Mouse (Mus musculus): ENCODE results near the gene Il10rb. TPM values are rescaled to one million over a fixed set of nuclear protein-coding genes. Genes with fewer than 3 reads are reported as not detected.

Il10rb gene
- polyA plus RNA-seq, 1 experiment from 2014 or later: 52.3 TPM

DNA sequence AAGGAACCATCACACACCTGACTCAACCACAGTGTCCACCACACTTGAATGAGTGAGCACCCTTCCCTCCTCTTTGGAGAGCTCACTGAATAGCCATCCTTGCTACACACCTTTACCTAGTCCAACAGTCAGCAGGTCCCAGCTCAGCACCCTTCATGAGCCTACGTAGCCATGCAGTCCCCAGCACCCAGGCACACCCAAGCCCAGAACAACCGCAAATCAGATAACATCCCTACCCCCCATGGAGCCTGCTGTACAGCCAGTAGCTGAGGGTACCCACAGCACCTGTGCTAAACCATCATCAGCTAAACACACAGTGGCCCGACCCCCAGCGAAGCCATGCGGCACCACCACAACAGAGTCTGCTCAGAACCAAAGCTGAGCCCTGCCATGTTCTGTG lies 42.1 kb downstream of the Il10rb start:
- H3K9ac ChIP-seq (ENCODE audit: low read length): no peak overlapping the region
- no peak overlapping the region for H3K4me3 ChIP-seq (replicated peaks; ENCODE audit: low read length)
- H3K4me2 ChIP-seq (ENCODE audit: low read depth, low read length): no peak overlapping the region
- no peaks in the 10 kb centered on the region for H3K27me3 ChIP-seq (ENCODE audit: control insufficient read depth, insufficient read depth, low read length)
- H3K9me3 ChIP-seq (replicated peaks; ENCODE audit: control insufficient read depth, low read length): no peaks in the 10 kb centered on the region
- peaks cover 16% of the 10 kb centered on the region for H3K4me1 ChIP-seq (ENCODE audit: control insufficient read depth, insufficient read depth, low read length)
- 84% methylated on average over 5 of the region's 5 CpGs for WGBS
- H3K27ac ChIP-seq (ENCODE audit: low read length): no peak overlapping the region
- no peaks in the 10 kb centered on the region for H3K36me3 ChIP-seq (ENCODE audit: control insufficient read depth, insufficient read depth, low read length)
- no peak for ATAC-seq (ENCODE audit: insufficient read depth, low FRiP score)

- H3K27ac ChIP-seq (ENCODE audit: low read length): no peak overlapping the region
- H3K27me3 ChIP-seq (ENCODE audit: control insufficient read depth, insufficient read depth, low read length): no peaks in the 10 kb centered on the region
- H3K4me2 ChIP-seq (ENCODE audit: low read depth, low read length): no peak overlapping the region
- H3K9ac ChIP-seq (ENCODE audit: low read length): no peak overlapping the region
- H3K4me3 ChIP-seq (replicated peaks; ENCODE audit: low read length): no peak overlapping the region
- peaks cover 16% of the 10 kb centered on the region for H3K4me1 ChIP-seq (ENCODE audit: control insufficient read depth, insufficient read depth, low read length)
- no peak for ATAC-seq (ENCODE audit: insufficient read depth, low FRiP score)
- 79% methylated on average over 7 of the region's 7 CpGs for WGBS
- H3K36me3 ChIP-seq (ENCODE audit: control insufficient read depth, insufficient read depth, low read length): no peaks in the 10 kb centered on the region
- H3K9me3 ChIP-seq (replicated peaks; ENCODE audit: control insufficient read depth, low read length): no peaks in the 10 kb centered on the region
Measured at GRCm38 (mm10) chr16:91448895-91449294, 42.9 kb downstream of the Il10rb start.

DNA sequence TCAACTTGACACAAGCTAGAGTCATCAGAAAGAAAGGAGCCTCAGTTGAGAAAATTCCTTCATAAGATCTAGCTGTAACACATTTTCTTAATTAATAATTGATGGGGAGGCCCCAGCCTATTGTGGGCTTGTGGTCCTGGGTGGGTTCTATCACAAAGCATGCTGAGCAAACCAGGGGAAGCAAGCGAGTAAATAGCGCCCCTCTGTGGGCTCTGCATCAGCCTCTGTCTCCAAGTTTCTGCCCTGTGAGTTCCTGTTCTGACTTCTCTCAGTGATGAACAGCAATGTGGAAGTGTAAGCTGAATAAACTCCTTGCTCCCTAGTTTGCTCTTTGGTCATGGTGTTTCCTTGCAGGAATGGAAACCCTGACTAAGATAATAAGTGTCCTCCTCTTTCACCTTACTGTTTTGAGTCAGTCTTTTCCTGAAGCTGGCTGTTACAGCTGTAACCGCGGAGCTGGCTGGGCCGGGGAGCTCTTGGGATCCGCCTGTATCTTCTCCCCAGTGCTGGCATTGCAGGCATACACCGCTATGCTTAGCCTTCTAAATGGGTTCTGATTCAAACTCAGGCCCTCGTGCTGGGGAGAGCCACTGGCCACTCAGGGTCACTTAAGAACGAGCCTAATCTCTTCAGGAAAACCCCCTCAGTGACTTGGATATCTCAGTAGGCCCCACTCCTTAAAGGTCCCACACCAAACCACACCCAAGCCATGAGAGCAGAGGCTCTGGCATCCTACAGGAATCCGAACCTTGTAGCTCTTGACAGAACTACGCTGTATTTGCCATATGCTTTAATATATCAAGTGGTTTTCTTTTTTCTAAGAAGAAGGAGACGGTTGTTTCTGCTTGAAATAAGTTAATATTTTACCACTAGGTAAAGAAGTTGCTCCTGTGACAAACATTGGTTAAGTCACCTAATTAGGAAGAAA lies 44.4 kb downstream of the Il10rb start:
- ATAC-seq (ENCODE audit: insufficient read depth, low FRiP score): no peak
- 72% methylated on average over 12 of the region's 12 CpGs for WGBS
- Histone ChIP-seq H3K36me3 (ENCODE audit: control insufficient read depth, insufficient read depth, low read length) (no peaks in the 10 kb centered on the region), H3K27ac (ENCODE audit: low read length) (no peak overlapping the region), H3K27me3 (ENCODE audit: control insufficient read depth, insufficient read depth, low read length) (no peaks in the 10 kb centered on the region), H3K4me3 (replicated peaks; ENCODE audit: low read length) (no peak overlapping the region), H3K9ac (ENCODE audit: low read length) (no peak overlapping the region), H3K9me3 (replicated peaks; ENCODE audit: control insufficient read depth, low read length) (no peaks in the 10 kb centered on the region), H3K4me2 (ENCODE audit: low read depth, low read length) (no peak overlapping the region), H3K4me1 (ENCODE audit: control insufficient read depth, insufficient read depth, low read length) (peaks cover 16% of the 10 kb centered on the region)

GRCm38 (mm10) chr16:91451949-91452348 lies 46.0 kb downstream of the Il10rb start:
- Histone ChIP-seq H3K4me1 (ENCODE audit: control insufficient read depth, insufficient read depth, low read length) (peaks cover 16% of the 10 kb centered on the region), H3K4me2 (ENCODE audit: low read depth, low read length) (no peak overlapping the region), H3K27me3 (ENCODE audit: control insufficient read depth, insufficient read depth, low read length) (no peaks in the 10 kb centered on the region), H3K27ac (ENCODE audit: low read length) (peak overlapping the region; percentile 62), H3K9me3 (replicated peaks; ENCODE audit: control insufficient read depth, low read length) (no peaks in the 10 kb centered on the region), H3K36me3 (ENCODE audit: control insufficient read depth, insufficient read depth, low read length) (no peaks in the 10 kb centered on the region), H3K9ac (ENCODE audit: low read length) (0 out of 2 replicates have a peak overlapping the region, but pooled peaks have one; percentile 11), H3K4me3 (replicated peaks; ENCODE audit: low read length) (no peak overlapping the region)
- 70% methylated on average over 2 of the region's 2 CpGs for WGBS
- no peak for ATAC-seq (ENCODE audit: insufficient read depth, low FRiP score)

DNA sequence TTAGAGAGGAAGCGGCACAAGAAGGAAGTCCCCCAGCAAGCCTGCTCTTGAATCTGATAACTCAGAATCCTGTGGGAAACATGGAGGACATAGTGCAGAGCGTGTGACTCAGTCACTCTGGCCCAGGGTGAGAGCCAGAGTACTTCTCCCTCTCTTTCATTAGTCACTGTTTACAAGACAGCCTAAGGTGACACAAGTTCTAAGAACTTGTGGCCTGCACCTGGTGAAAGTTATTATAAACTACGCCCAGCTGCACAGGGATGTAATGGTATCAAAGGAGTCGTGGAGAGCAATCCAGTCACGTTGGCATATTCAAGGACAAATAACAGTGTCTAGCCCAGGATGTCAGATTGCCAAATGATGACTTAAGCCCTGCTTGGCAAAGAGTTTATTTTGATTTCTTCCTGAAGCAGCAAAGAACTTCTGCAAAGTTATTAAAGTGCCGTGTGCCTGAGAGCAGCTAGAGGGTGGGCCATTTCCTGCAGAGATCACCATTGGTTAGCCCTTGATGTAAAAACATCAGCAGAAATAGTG lies 46.5 kb downstream of the Il10rb start:
- H3K4me3 ChIP-seq (replicated peaks; ENCODE audit: low read length): no peak overlapping the region
- no peak overlapping the region for H3K4me2 ChIP-seq (ENCODE audit: low read depth, low read length)
- peaks cover 11% of the 10 kb centered on the region for H3K4me1 ChIP-seq (ENCODE audit: control insufficient read depth, insufficient read depth, low read length)
- H3K9me3 ChIP-seq (replicated peaks; ENCODE audit: control insufficient read depth, low read length): no peaks in the 10 kb centered on the region
- 0 out of 2 replicates have a peak overlapping the region, but pooled peaks have one; percentile 11 for H3K9ac ChIP-seq (ENCODE audit: low read length)
- H3K27ac ChIP-seq (ENCODE audit: low read length): no peak overlapping the region
- no peaks in the 10 kb centered on the region for H3K27me3 ChIP-seq (ENCODE audit: control insufficient read depth, insufficient read depth, low read length)
- WGBS: 27% methylated on average over 6 of the region's 6 CpGs
- peak; percentile 80; the same call in 1 of the 2 replicates for ATAC-seq (ENCODE audit: insufficient read depth, low FRiP score)
- H3K36me3 ChIP-seq (ENCODE audit: control insufficient read depth, insufficient read depth, low read length): no peaks in the 10 kb centered on the region

DNA sequence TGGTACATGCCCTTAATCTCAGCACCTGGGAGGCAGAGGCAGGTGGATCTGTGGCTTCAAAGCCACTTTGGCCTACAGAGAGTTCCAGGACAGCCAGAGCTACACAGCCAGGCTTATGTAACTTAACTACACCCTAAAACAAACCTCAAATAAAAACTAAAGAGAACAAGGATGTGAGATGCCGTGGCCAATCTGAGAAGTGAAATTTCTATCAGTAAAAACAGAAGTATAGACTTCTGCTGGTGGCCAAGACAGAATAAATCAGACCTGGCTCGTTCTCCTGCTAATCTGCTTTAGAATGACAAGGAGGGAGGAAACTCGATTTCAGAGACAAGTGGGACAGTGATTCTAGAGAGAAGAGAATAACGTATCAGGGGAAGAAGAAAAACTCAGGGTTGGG lies 49.9 kb downstream of the Il10rb start:
- 66% methylated on average over 4 of the region's 4 CpGs for WGBS

GRCm38 (mm10) chr16:91458301-91458746 lies 52.4 kb downstream of the Il10rb start:
- ATAC-seq (ENCODE audit: insufficient read depth, low FRiP score): no peak
- Histone ChIP-seq H3K4me1 (ENCODE audit: control insufficient read depth, insufficient read depth, low read length) (no peaks in the 10 kb centered on the region), H3K9ac (ENCODE audit: low read length) (no peak overlapping the region), H3K9me3 (replicated peaks; ENCODE audit: control insufficient read depth, low read length) (no peaks in the 10 kb centered on the region), H3K4me3 (replicated peaks; ENCODE audit: low read length) (no peak overlapping the region), H3K36me3 (ENCODE audit: control insufficient read depth, insufficient read depth, low read length) (no peaks in the 10 kb centered on the region), H3K27me3 (ENCODE audit: control insufficient read depth, insufficient read depth, low read length) (no peaks in the 10 kb centered on the region), H3K4me2 (ENCODE audit: low read depth, low read length) (no peak overlapping the region), H3K27ac (ENCODE audit: low read length) (no peak overlapping the region)
- 62% methylated on average over 21 of the region's 21 CpGs for WGBS

More for the DNA sequence above, 49.9 kb downstream of the Il10rb start:
- ATAC-seq (ENCODE audit: insufficient read depth, low FRiP score): no peak
- H3K36me3 ChIP-seq (ENCODE audit: control insufficient read depth, insufficient read depth, low read length): no peaks in the 10 kb centered on the region
- no peak overlapping the region for H3K4me3 ChIP-seq (replicated peaks; ENCODE audit: low read length)
- peaks cover 7% of the 10 kb centered on the region for H3K4me1 ChIP-seq (ENCODE audit: control insufficient read depth, insufficient read depth, low read length)
- H3K27ac ChIP-seq (ENCODE audit: low read length): no peak overlapping the region
- H3K27me3 ChIP-seq (ENCODE audit: control insufficient read depth, insufficient read depth, low read length): no peaks in the 10 kb centered on the region
- H3K9me3 ChIP-seq (replicated peaks; ENCODE audit: control insufficient read depth, low read length): no peaks in the 10 kb centered on the region
- H3K4me2 ChIP-seq (ENCODE audit: low read depth, low read length): no peak overlapping the region
- no peak overlapping the region for H3K9ac ChIP-seq (ENCODE audit: low read length)

DNA sequence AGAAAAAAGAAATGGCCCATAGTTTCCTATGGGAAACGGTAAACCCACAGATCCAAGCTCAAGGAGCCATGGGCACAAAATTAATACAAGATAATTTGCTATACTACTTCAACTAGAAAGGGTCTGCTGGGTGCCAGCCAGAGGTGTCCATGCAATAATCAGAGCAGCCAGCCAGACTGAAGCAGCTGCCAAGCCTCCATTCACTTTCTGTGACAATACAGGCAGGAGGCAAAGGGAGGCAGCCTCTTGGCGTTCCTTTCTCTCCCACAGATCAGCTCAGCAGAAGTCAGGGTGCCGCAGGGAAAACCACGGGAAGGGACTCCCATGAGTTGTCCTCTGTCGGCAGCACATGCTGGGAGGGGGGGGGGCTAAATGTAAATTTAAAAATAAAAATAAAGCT lies 53.0 kb downstream of the Il10rb start:
- H3K27ac ChIP-seq (ENCODE audit: low read length): no peak overlapping the region
- no peak overlapping the region for H3K4me3 ChIP-seq (replicated peaks; ENCODE audit: low read length)
- H3K9me3 ChIP-seq (replicated peaks; ENCODE audit: control insufficient read depth, low read length): no peaks in the 10 kb centered on the region
- H3K4me2 ChIP-seq (ENCODE audit: low read depth, low read length): no peak overlapping the region
- peak overlapping the region; percentile 10; the same call in 1 of the 2 replicates for H3K9ac ChIP-seq (ENCODE audit: low read length)
- ATAC-seq (ENCODE audit: insufficient read depth, low FRiP score): no peak
- 65% methylated on average over 5 of the region's 5 CpGs for WGBS
- no peaks in the 10 kb centered on the region for H3K4me1 ChIP-seq (ENCODE audit: control insufficient read depth, insufficient read depth, low read length)
- H3K36me3 ChIP-seq (ENCODE audit: control insufficient read depth, insufficient read depth, low read length): no peaks in the 10 kb centered on the region
- H3K27me3 ChIP-seq (ENCODE audit: control insufficient read depth, insufficient read depth, low read length): no peaks in the 10 kb centered on the region

DNA sequence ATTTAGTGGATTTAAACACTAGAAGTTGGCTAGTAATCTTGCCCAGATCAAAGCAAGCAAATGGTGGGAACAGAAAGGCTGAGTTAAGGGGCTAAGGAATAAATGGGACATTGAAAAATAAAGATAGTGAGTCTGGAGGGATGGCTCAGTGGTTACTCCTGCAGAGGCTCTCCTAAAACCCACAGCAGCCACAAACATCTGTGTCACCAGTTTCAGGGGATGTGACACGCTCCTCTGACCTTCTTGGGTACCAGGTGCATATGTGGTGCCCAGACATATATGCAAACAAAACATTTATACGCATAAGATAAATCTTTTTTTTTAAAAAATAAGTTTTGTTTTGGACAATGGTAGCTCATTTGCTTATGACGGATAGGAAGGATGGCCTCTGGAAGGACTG lies 53.4 kb downstream of the Il10rb start:
- Histone ChIP-seq H3K36me3 (ENCODE audit: control insufficient read depth, insufficient read depth, low read length) (no peaks in the 10 kb centered on the region), H3K9me3 (replicated peaks; ENCODE audit: control insufficient read depth, low read length) (no peaks in the 10 kb centered on the region), H3K4me2 (ENCODE audit: low read depth, low read length) (no peak overlapping the region), H3K9ac (ENCODE audit: low read length) (no peak overlapping the region), H3K27ac (ENCODE audit: low read length) (no peak overlapping the region), H3K4me1 (ENCODE audit: control insufficient read depth, insufficient read depth, low read length) (no peaks in the 10 kb centered on the region), H3K4me3 (replicated peaks; ENCODE audit: low read length) (no peak overlapping the region), H3K27me3 (ENCODE audit: control insufficient read depth, insufficient read depth, low read length) (no peaks in the 10 kb centered on the region)
- 87% methylated on average over 3 of the region's 3 CpGs for WGBS
- no peak for ATAC-seq (ENCODE audit: insufficient read depth, low FRiP score)

Measured in stomach, embryonic 16.5 days (tissue).